Mouse (Mus musculus): ENCODE results near the gene Fam168b. TPM values are rescaled to one million over a fixed set of nuclear protein-coding genes. Genes with fewer than 3 reads are reported as not detected.

The Fam168b gene
- polyA plus RNA-seq, 1 experiment from 2014 or later, result 32.9 TPM

- Histone ChIP-seq H3K36me3 (peaks cover 18% of the 10 kb centered on the region), H3K27ac (no peak overlapping the region), H3K9me3 (replicated peaks) (no peaks in the 10 kb centered on the region), H3K9ac (no peak overlapping the region), H3K4me2 (no peak overlapping the region), H3K4me3 (no peak overlapping the region), H3K27me3 (no peaks in the 10 kb centered on the region), H3K4me1 (replicated peaks) (peaks cover 26% of the 10 kb centered on the region)
- ATAC-seq (replicated peaks; ENCODE audit: insufficient number of reproducible peaks, insufficient read depth, low FRiP score, low read depth), result no peak
- 80% methylated on average over 5 of the region's 5 CpGs for WGBS
Observed at GRCm38 (mm10) chr1:34828528-34829294, 14.2 kb downstream of the Fam168b start.

- Histone ChIP-seq H3K36me3 (peaks cover 18% of the 10 kb centered on the region), H3K9ac (no peak overlapping the region), H3K27me3 (no peaks in the 10 kb centered on the region), H3K4me3 (no peak overlapping the region), H3K27ac (no peak overlapping the region), H3K9me3 (replicated peaks) (no peaks in the 10 kb centered on the region), H3K4me2 (no peak overlapping the region), H3K4me1 (replicated peaks) (peaks cover 21% of the 10 kb centered on the region)
- ATAC-seq (replicated peaks; ENCODE audit: insufficient number of reproducible peaks, insufficient read depth, low FRiP score, low read depth), result no peak
- 77% methylated on average over 7 of the region's 7 CpGs for WGBS
Observed at GRCm38 (mm10) chr1:34827900-34828299, 15.0 kb downstream of the Fam168b start.

- 0 out of 2 replicates have a peak, but pooled peaks cover 11% of the 10 kb centered on the region for H3K4me1 ChIP-seq (replicated peaks)
- H3K4me2 ChIP-seq, result no peak overlapping the region
- ATAC-seq (replicated peaks; ENCODE audit: insufficient number of reproducible peaks, insufficient read depth, low FRiP score, low read depth), result no peak
- H3K4me3 ChIP-seq, result no peak overlapping the region
- peaks cover 28% of the 10 kb centered on the region for H3K36me3 ChIP-seq
- H3K9ac ChIP-seq, result no peak overlapping the region
- H3K27me3 ChIP-seq, result no peaks in the 10 kb centered on the region
- H3K9me3 ChIP-seq (replicated peaks), result no peaks in the 10 kb centered on the region
- no peak overlapping the region for H3K27ac ChIP-seq
- WGBS, result 78% methylated on average over 9 of the region's 9 CpGs
Observed at GRCm38 (mm10) chr1:34825909-34826308, 17.0 kb downstream of the Fam168b start.

GRCm38 (mm10) chr1:34824208-34824607, 18.7 kb downstream of the Fam168b start:
- no peak for ATAC-seq (replicated peaks; ENCODE audit: insufficient number of reproducible peaks, insufficient read depth, low FRiP score, low read depth)
- Histone ChIP-seq H3K4me2 (no peak overlapping the region), H3K27me3 (no peaks in the 10 kb centered on the region), H3K4me1 (replicated peaks) (peaks cover 13% of the 10 kb centered on the region; the same call in 1 of the 2 replicates), H3K36me3 (peaks cover 34% of the 10 kb centered on the region), H3K27ac (no peak overlapping the region), H3K9me3 (replicated peaks) (no peaks in the 10 kb centered on the region), H3K4me3 (no peak overlapping the region), H3K9ac (no peak overlapping the region)
- 81% methylated on average over 8 of the region's 8 CpGs for WGBS

GRCm38 (mm10) chr1:34823353-34823752, 19.5 kb downstream of the Fam168b start:
- WGBS, result 80% methylated on average over 6 of the region's 6 CpGs
- Histone ChIP-seq H3K27ac (no peak overlapping the region), H3K36me3 (peaks cover 37% of the 10 kb centered on the region), H3K9ac (no peak overlapping the region), H3K9me3 (replicated peaks) (no peaks in the 10 kb centered on the region), H3K4me1 (replicated peaks) (peaks cover 7% of the 10 kb centered on the region; the same call in 1 of the 2 replicates), H3K4me2 (no peak overlapping the region), H3K27me3 (no peaks in the 10 kb centered on the region), H3K4me3 (no peak overlapping the region)
- ATAC-seq (replicated peaks; ENCODE audit: insufficient number of reproducible peaks, insufficient read depth, low FRiP score, low read depth), result no peak

- WGBS, result 95% methylated on average over 7 of the region's 7 CpGs
- peaks cover 37% of the 10 kb centered on the region for H3K36me3 ChIP-seq
Observed at GRCm38 (mm10) chr1:34822746-34823145, 20.1 kb downstream of the Fam168b start.

GRCm38 (mm10) chr1:34822003-34822402, 20.9 kb downstream of the Fam168b start:
- 92% methylated on average over 7 of the region's 7 CpGs for WGBS
- H3K4me3 ChIP-seq, result no peak overlapping the region
- H3K9me3 ChIP-seq (replicated peaks), result no peaks in the 10 kb centered on the region
- peaks cover 7% of the 10 kb centered on the region; the same call in 1 of the 2 replicates for H3K4me1 ChIP-seq (replicated peaks)
- no peak overlapping the region for H3K27ac ChIP-seq
- ATAC-seq (replicated peaks; ENCODE audit: insufficient number of reproducible peaks, insufficient read depth, low FRiP score, low read depth), result no peak
- H3K4me2 ChIP-seq, result no peak overlapping the region
- peaks cover 37% of the 10 kb centered on the region for H3K36me3 ChIP-seq
- H3K27me3 ChIP-seq, result no peaks in the 10 kb centered on the region
- H3K9ac ChIP-seq, result no peak overlapping the region

More at GRCm38 (mm10) chr1:34822746-34823145, 20.1 kb downstream of the Fam168b start:
- no peak overlapping the region for H3K4me2 ChIP-seq
- no peak overlapping the region for H3K9ac ChIP-seq
- no peak overlapping the region for H3K4me3 ChIP-seq
- H3K27ac ChIP-seq, result no peak overlapping the region
- no peak for ATAC-seq (replicated peaks; ENCODE audit: insufficient number of reproducible peaks, insufficient read depth, low FRiP score, low read depth)
- H3K27me3 ChIP-seq, result no peaks in the 10 kb centered on the region
- peaks cover 7% of the 10 kb centered on the region; the same call in 1 of the 2 replicates for H3K4me1 ChIP-seq (replicated peaks)
- H3K9me3 ChIP-seq (replicated peaks), result no peaks in the 10 kb centered on the region

GRCm38 (mm10) chr1:34821411-34821810, 21.5 kb downstream of the Fam168b start:
- Histone ChIP-seq H3K9ac (no peak overlapping the region), H3K9me3 (replicated peaks) (no peaks in the 10 kb centered on the region), H3K4me1 (replicated peaks) (peaks cover 7% of the 10 kb centered on the region; the same call in 1 of the 2 replicates), H3K27ac (no peak overlapping the region), H3K27me3 (no peaks in the 10 kb centered on the region), H3K4me3 (no peak overlapping the region), H3K4me2 (no peak overlapping the region), H3K36me3 (peaks cover 43% of the 10 kb centered on the region)
- ATAC-seq (replicated peaks; ENCODE audit: insufficient number of reproducible peaks, insufficient read depth, low FRiP score, low read depth), result no peak
- 96% methylated on average over 2 of the region's 2 CpGs for WGBS

- WGBS, result 83% methylated on average over 6 of the region's 6 CpGs
- no peak for ATAC-seq (replicated peaks; ENCODE audit: insufficient number of reproducible peaks, insufficient read depth, low FRiP score, low read depth)
Observed at GRCm38 (mm10) chr1:34819225-34819910, 23.5 kb downstream of the Fam168b start.

GRCm38 (mm10) chr1:34815843-34816242, 27.0 kb downstream of the Fam168b start:
- H3K9ac ChIP-seq, result no peak overlapping the region
- peaks cover 4% of the 10 kb centered on the region for H3K4me1 ChIP-seq (replicated peaks)
- H3K36me3 ChIP-seq, result peaks cover 78% of the 10 kb centered on the region
- H3K4me3 ChIP-seq, result no peak overlapping the region
- H3K9me3 ChIP-seq (replicated peaks), result no peaks in the 10 kb centered on the region
- H3K4me2 ChIP-seq, result no peak overlapping the region
- WGBS, result 83% methylated on average over 6 of the region's 6 CpGs
- no peaks in the 10 kb centered on the region for H3K27me3 ChIP-seq
- no peak for ATAC-seq (replicated peaks; ENCODE audit: insufficient number of reproducible peaks, insufficient read depth, low FRiP score, low read depth)
- H3K27ac ChIP-seq, result no peak overlapping the region

More at GRCm38 (mm10) chr1:34819225-34819910, 23.5 kb downstream of the Fam168b start:
- H3K9me3 ChIP-seq (replicated peaks), result no peaks in the 10 kb centered on the region
- peaks cover 58% of the 10 kb centered on the region for H3K36me3 ChIP-seq
- H3K27ac ChIP-seq, result no peak overlapping the region
- H3K4me2 ChIP-seq, result no peak overlapping the region
- peaks cover 7% of the 10 kb centered on the region; the same call in 1 of the 2 replicates for H3K4me1 ChIP-seq (replicated peaks)
- no peak overlapping the region for H3K9ac ChIP-seq
- H3K27me3 ChIP-seq, result no peaks in the 10 kb centered on the region
- H3K4me3 ChIP-seq, result no peak overlapping the region

- H3K27me3 ChIP-seq, result no peaks in the 10 kb centered on the region
- H3K9ac ChIP-seq, result no peak overlapping the region
- H3K4me3 ChIP-seq, result no peak overlapping the region
- peaks cover 68% of the 10 kb centered on the region for H3K36me3 ChIP-seq
- no peak overlapping the region for H3K27ac ChIP-seq
- H3K4me1 ChIP-seq (replicated peaks), result no peaks in the 10 kb centered on the region; the same call in 1 of the 2 replicates
- H3K9me3 ChIP-seq (replicated peaks), result no peaks in the 10 kb centered on the region
- no peak overlapping the region for H3K4me2 ChIP-seq
- WGBS, result 89% methylated on average over 13 of the region's 13 CpGs
- no peak for ATAC-seq (replicated peaks; ENCODE audit: insufficient number of reproducible peaks, insufficient read depth, low FRiP score, low read depth)
Observed at GRCm38 (mm10) chr1:34812407-34813247, 30.2 kb downstream of the Fam168b start.

All from heart, embryonic 15.5 days (tissue).